Mouse (Mus musculus) liver, embryonic 14.5 days (tissue): Measurements from ENCODE around the gene Fbxl5. TPM values are rescaled to one million over a fixed set of nuclear protein-coding genes. Genes with fewer than 3 reads are reported as not detected.

Experiments
- ATAC-seq: fragments of 200-750 bp; cut with Nextera tagmentation; 2 replicates; pipeline ENCODE4 v1.8.0; 2017; ENCODE audit warnings: moderate number of reproducible peaks, mild to moderate bottlenecking, moderate library complexity; ENCODE audit not compliant: insufficient read depth
- DNase-seq, 3 experiments: peaks; one replicate each; pipeline ENCODE4 v3.0.0-alpha.2; 2012 to 2013; ENCODE audit warnings: low read depth in 3 of 3, low spot score in 3 of 3
- H3K27ac ChIP-seq: fragments of 300-500 bp; sonication (generic); 2 replicates; pipeline ENCODE4 v1.5.1; 2014; ENCODE audit warnings: moderate library complexity, mild to moderate bottlenecking, control low read depth, inconsistent platforms
- H3K27me3 ChIP-seq: fragments of 300-500 bp; sonication (generic); 2 replicates; pipeline ENCODE4 v1.6.1; 2014; ENCODE audit warnings: mild to moderate bottlenecking, low read length, moderate library complexity; ENCODE audit not compliant: control insufficient read depth, insufficient read depth
- H3K36me3 ChIP-seq: fragments of 300-500 bp; sonication (generic); replicated peaks from 2 replicates; pipeline ENCODE4 v1.6.1; 2014; ENCODE audit warnings: low read depth; ENCODE audit not compliant: control insufficient read depth, insufficient read depth
- H3K4me1 ChIP-seq, 2 experiments: fragments of 200-500 bp in 1 of 2; fragments of 300-500 bp in 1 of 2; sonication (generic) in 1 of 2; replicated peaks; 2 replicates each; pipeline ENCODE4 v1.6.1; 2012 to 2014; ENCODE audit warnings: antibody characterized with exemption in 1 of 2, inconsistent platforms in 1 of 2, low read length in 1 of 2; ENCODE audit not compliant: control insufficient read depth in 2 of 2, insufficient read depth in 2 of 2
- H3K4me2 ChIP-seq: fragments of 300-500 bp; sonication (generic); 2 replicates; pipeline ENCODE4 v1.6.1; 2014; ENCODE audit warnings: low read depth, mild to moderate bottlenecking, control low read depth, moderate library complexity
- H3K4me3 ChIP-seq, 2 experiments: fragments of 200-500 bp in 1 of 2; fragments of 300-500 bp in 1 of 2; sonication (generic) in 1 of 2; 2 replicates each; pipeline ENCODE4 v1.5.1; 2012 to 2014; ENCODE audit warnings: low read depth in 2 of 2, low read length in 2 of 2, mild to moderate bottlenecking in 2 of 2, control low read depth in 1 of 2, inconsistent platforms in 1 of 2, moderate library complexity in 1 of 2; ENCODE audit not compliant: insufficient read depth in 1 of 2
- H3K9ac ChIP-seq: fragments of 300-500 bp; sonication (generic); replicated peaks from 2 replicates; pipeline ENCODE4 v1.6.1; 2014; ENCODE audit warnings: mild to moderate bottlenecking, control low read depth, moderate library complexity
- H3K9me3 ChIP-seq: fragments of 300-500 bp; sonication (generic); 2 replicates; pipeline ENCODE4 v1.6.1; 2016; ENCODE audit warnings: low read length, mixed read lengths; ENCODE audit not compliant: control insufficient read depth
- CTCF ChIP-seq: IDR thresholded peaks from 2 replicates; pipeline ENCODE4 v1.5.1; 2016; ENCODE audit warnings: antibody characterized with exemption, low read depth, control low read depth
- EP300 ChIP-seq: IDR thresholded peaks from 2 replicates; pipeline ENCODE4 v1.6.1; 2016; ENCODE audit warnings: antibody characterized with exemption, low read depth
- WGBS: fragments of 180-500 bp; shearing (Covaris S2); extraction: QIAGEN DNeasy Blood & Tissue Kit; methylation state at CpG from one replicate; pipeline ENCODE4 v1.1.7; 2014; ENCODE audit not compliant: insufficient replicate concordance; 5-methylcytosine and 5-hydroxymethylcytosine counted together
- polyA plus RNA-seq, 2 experiments: library from polyadenylated mRNA; depleted of rRNA in 1 of 2; stranded (reverse) in 1 of 2; unstranded in 1 of 2; fragments of >200 nt; fragmentation: Nextera tagmentation in 1 of 2; extraction: Ambion mirVana in 1 of 2; gene quantifications; 2 replicates each; pipeline versions ENCODE4 v1.2.1 to v1.2.3; 2012 to 2014

Fbxl5 gene
- polyA plus RNA-seq, 2 experiments: 10.3 to 21.5 TPM

DNA sequence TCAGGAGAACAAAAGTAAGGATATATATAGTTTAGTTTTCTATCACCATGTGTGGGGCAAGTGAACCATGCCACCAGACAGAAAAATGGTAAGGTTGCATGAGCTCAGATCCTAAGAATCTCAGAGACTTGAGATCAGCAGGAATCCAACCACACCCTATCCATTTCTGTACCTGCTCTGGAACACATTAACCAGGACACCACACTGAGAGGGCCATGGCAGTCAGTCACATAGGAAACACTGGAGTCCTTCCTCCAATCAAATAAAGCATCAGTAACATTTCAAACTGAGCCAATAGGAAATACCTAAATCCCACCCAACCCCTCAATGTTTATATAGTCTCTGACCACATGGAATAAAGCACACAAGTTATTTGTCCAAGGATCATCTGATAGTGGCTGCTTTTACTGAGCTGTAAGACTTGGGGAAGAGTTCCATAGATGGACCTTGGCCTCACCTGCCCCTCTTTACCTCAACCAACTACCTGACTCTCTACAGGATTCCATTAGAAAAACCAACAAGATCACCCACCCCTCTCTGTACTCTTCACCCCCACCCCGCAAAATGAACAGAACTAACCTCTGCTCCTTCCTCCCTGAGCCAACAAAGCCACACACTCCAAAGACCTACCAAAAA is 10.9 kb downstream of the Fbxl5 start:
- Histone ChIP-seq H3K9me3 (no peaks in the 10 kb centered on the region), H3K9ac (no peak overlapping the region), H3K36me3 (no peaks in the 10 kb centered on the region), H3K4me3 (no peak overlapping the region), H3K4me2 (no peak overlapping the region), H3K27ac (no peak overlapping the region), H3K27me3 (no peaks in the 10 kb centered on the region; the same call in 1 of the 2 replicates), H3K4me1 (peaks cover 0 to 3% of the 10 kb centered on the region in 2 experiments; a peak in 1 of 4 replicates)
- ATAC-seq (peak; percentile 37; the same call in 1 of the 2 replicates), DNase-seq (no peak)
- TF ChIP-seq CTCF (no peak), EP300 (no peak)
- WGBS: 52% methylated on average over 1 of the region's 1 CpGs

DNA sequence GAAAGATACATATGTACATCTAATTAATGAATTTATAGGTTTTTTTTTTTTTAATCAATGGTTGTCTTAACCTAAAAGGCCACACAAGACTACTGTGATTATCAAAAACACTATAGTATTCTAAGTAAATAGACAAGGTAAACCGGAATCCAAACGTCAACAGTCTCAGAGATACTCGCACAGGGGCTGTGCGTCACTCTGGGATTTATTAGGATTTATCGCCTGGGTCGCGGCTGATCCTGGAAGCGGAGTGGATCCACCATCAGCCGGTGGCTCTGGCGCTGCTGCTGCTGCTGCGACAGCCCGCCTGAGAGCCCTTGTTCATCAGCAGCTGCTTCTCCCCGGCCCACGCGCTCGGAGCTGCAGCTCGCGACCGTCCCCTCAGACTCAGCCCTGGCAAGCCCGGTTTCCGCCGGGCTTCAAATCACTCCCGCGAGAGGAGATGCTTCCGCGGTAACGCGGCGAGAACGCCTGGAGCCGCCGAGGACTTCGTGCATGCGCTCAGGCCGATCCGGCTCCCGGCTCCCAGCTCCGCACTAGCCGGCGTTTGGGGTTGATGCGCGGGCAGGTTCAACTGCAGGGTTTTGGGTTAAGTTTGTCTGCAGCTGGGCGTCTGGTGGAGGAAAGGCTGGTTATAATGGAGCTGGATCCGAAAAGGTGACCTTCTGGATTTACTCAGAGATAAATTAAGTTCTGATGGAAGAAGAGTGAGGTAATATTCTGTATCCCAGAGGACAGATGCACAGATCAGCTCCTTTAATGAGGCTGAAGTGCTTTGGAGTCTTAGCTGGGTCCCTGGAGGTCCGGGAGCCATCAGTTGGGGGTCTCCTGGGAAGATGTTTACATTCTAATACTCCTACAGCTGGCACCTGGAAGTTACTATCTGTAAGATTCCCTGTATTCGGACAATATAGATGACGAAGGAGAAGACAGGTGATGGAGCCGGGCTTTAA is 13.4 kb downstream of the Fbxl5 start:
- peak in 1 of 3 experiments; percentile 31 for DNase-seq
- Histone ChIP-seq H3K9me3 (no peaks in the 10 kb centered on the region), H3K9ac (peak overlapping the region; percentile 27; the same call in 1 of the 2 replicates), H3K4me2 (peak overlapping the region; percentile 59), H3K4me1 (peaks cover 0 to 3% of the 10 kb centered on the region in 2 experiments; a peak in 1 of 4 replicates), H3K4me3 (peak overlapping the region; percentile 20 to 39), H3K36me3 (no peaks in the 10 kb centered on the region), H3K27me3 (no peaks in the 10 kb centered on the region; the same call in 1 of the 2 replicates), H3K27ac (no peak overlapping the region)
- no peak for TF ChIP-seq EP300
- TF ChIP-seq CTCF: no peak
- 5% methylated on average over 48 of the region's 48 CpGs for WGBS
- ATAC-seq: peak; percentile 56

DNA sequence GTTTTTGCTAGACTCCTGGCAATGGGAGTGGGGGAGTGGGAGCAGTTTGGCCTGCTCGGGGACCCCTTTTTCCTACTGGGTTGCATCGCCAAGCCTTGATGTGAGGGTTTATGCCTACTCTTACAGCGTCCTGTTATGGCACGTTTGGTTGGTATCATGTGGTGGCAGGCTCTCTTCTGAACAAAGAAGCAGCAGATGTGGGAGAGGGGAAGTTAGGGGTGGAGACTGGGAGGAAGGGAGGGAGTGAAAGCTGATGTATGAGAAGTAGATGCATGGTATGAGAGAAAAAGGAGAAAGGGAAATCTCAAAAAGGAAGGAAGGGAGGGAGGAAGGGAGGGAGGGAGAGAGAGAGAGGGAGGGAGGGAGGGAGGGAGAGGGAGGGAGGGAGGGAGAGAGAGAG is 14.5 kb downstream of the Fbxl5 start:
- 45% methylated on average over 4 of the region's 4 CpGs for WGBS
- no peak overlapping the region for H3K27ac ChIP-seq

DNA sequence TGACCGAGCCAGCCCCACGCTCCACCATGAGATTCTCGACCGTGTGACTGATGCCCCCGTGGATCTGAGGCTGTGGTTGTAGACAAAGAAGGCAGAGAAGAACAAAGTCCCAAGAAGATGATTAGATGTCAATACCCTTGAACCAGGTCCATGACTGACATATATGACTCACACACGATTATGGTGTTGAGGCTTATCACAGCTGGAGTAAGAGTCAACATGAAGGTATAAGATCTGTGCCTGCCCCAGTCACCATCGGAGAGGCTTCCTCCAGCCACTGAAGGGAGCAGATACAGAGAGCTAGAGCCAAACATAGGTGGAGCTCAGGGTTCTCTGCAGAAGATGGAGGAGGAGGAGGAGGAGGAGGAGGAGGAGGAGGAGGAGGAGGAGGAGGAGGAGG is 15.1 kb downstream of the Fbxl5 start:
- 75% methylated on average over 7 of the region's 7 CpGs for WGBS

More for the DNA sequence above, 14.5 kb downstream of the Fbxl5 start:
- no peak overlapping the region for H3K4me3 ChIP-seq
- ATAC-seq (no peak), DNase-seq (no peak)
- no peaks in the 10 kb centered on the region; the same call in 1 of the 2 replicates for H3K27me3 ChIP-seq
- H3K9ac ChIP-seq: no peak overlapping the region
- H3K4me1 ChIP-seq: peaks cover 0 to 3% of the 10 kb centered on the region in 2 experiments; a peak in 1 of 4 replicates
- no peak overlapping the region for H3K4me2 ChIP-seq
- H3K36me3 ChIP-seq: no peaks in the 10 kb centered on the region
- no peak for TF ChIP-seq CTCF
- H3K9me3 ChIP-seq: no peaks in the 10 kb centered on the region

DNA sequence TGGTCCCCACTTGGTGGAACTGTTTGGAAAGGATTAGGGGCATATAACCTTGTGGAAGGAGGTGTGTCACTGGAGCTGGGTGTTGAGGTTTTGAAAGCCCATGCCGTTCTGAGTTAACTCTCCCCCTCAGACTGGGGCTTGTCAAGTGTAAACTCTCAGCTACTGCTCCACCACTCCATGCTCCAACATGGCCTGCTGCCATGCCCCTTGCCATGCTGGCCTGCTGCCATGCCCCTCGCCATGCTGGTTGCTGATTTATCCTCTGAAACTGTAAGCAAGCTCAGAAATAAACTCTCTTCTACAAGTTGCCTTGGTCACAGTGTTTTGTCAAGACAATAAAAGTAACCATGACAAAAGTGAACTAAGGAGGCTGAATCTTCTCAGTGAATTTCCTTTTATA is 16.0 kb downstream of the Fbxl5 start:
- ATAC-seq: no peak

More for the DNA sequence above, 15.1 kb downstream of the Fbxl5 start:
- Histone ChIP-seq H3K27me3 (no peaks in the 10 kb centered on the region; the same call in 1 of the 2 replicates), H3K27ac (no peak overlapping the region), H3K4me3 (no peak overlapping the region), H3K9ac (no peak overlapping the region), H3K4me1 (no peaks in the 10 kb centered on the region), H3K4me2 (no peak overlapping the region), H3K36me3 (no peaks in the 10 kb centered on the region), H3K9me3 (no peaks in the 10 kb centered on the region)
- ATAC-seq (no peak), DNase-seq (no peak)
- TF ChIP-seq CTCF (no peak), EP300 (no peak)

More for the DNA sequence above, 16.0 kb downstream of the Fbxl5 start:
- 58% methylated on average over 2 of the region's 2 CpGs for WGBS
- no peak overlapping the region for H3K9ac ChIP-seq
- no peaks in the 10 kb centered on the region; the same call in 1 of the 2 replicates for H3K27me3 ChIP-seq
- H3K4me1 ChIP-seq: peaks cover 0 to 3% of the 10 kb centered on the region in 2 experiments; a peak in 1 of 4 replicates
- H3K36me3 ChIP-seq: no peaks in the 10 kb centered on the region
- no peak overlapping the region for H3K4me2 ChIP-seq
- no peak overlapping the region for H3K4me3 ChIP-seq
- TF ChIP-seq EP300: no peak
- H3K27ac ChIP-seq: no peak overlapping the region
- no peak for DNase-seq
- no peaks in the 10 kb centered on the region for H3K9me3 ChIP-seq
